Mouse (Mus musculus) spleen, adult 2 months (tissue): ENCODE results near the gene Mmp24.

Experiments
- CTCF ChIP-seq: fragments of 200-500 bp; IDR thresholded peaks from 2 replicates; pipeline ENCODE4 v1.5.1; 2011; ENCODE audit warnings: mild to moderate bottlenecking, inconsistent platforms; ENCODE audit not compliant: insufficient read depth, insufficient read length, insufficient replicate concordance; ENCODE audit errors: extremely low read depth
- POLR2A ChIP-seq: fragments of 200-500 bp; IDR thresholded peaks from 2 replicates; pipeline ENCODE4 v1.6.1; 2011; ENCODE audit warnings: low read depth, low read length, inconsistent platforms

GRCm38 (mm10) chr2:155852536-155852935 is 77.4 kb downstream of the Mmp24 start:
- TF ChIP-seq CTCF (no peak), POLR2A (no peak)
